Mouse (Mus musculus): ENCODE results near the gene Ckm.

DNA sequence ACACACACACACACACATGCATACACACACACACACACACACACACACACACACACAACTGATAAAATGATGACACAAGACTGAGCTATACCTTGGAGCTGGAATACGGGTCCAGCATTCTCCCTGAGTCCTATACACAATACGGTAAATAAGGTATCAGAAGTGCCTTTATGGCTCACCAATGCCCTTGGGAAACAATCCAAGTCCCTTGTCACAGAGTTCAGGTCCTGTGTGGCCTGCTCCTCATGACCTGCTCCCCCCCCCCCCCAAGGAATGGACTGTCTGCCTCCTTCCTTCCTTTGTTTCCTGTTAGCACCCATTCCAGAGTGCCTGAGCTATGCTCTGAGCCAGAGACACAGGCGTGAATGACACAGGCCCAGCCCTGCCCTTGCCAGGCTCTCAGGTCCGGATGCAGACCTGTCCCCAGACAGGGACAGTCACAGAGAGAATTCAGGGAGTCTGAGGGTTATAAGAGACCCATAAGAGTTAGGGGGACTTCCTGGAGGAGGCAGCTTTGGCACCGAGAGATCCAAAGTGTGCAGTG, 62.1 kb downstream of the Ckm start:
- no peak for TF ChIP-seq EP300 (IDR thresholded peaks at IDR 0.05; ENCODE audit: low read depth)
- TF ChIP-seq CTCF (IDR thresholded peaks at IDR 0.05; ENCODE audit: low read depth), result no peak

Measured in heart, postnatal 0 days (tissue).